Mouse (Mus musculus): ENCODE data around the gene Ip6k3.

DNA sequence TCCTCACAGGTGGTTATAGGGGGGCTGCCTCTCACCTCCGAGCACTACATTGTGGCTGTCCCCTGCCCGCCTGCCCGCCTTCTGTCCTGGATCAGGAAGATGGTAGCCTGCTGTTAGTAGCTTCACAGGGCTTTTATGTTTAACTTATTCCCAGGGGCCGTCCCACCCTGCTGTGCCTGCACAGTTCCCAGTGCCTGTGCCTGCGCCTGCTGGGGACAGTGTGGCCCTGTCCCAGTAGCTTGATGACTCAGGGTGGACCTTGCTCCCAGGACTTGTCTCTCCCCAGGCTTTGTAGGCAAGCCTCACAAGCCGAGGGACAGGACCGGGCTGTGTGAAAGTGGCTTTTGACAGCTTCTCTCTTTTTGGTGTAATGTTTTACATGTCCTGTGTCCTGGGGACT lies 45.8 kb downstream of the Ip6k3 start:
- TF ChIP-seq GATA1 (IDR thresholded peaks at IDR 0.05; ENCODE audit: borderline replicate concordance, low read length) (no peak), POLR2AphosphoS5 (IDR thresholded peaks at IDR 0.05; ENCODE audit: insufficient replicate concordance, low read depth, low read length) (no peak), CTCF (IDR thresholded peaks at IDR 0.05; ENCODE audit: low read depth, low read length) (no peak), TAL1 (conservative IDR thresholded peaks at IDR 0.05; ENCODE audit: low read depth, low read length) (no peak)
